Mouse (Mus musculus): ENCODE data around the gene Kcnh2.

Gene Kcnh2

DNA sequence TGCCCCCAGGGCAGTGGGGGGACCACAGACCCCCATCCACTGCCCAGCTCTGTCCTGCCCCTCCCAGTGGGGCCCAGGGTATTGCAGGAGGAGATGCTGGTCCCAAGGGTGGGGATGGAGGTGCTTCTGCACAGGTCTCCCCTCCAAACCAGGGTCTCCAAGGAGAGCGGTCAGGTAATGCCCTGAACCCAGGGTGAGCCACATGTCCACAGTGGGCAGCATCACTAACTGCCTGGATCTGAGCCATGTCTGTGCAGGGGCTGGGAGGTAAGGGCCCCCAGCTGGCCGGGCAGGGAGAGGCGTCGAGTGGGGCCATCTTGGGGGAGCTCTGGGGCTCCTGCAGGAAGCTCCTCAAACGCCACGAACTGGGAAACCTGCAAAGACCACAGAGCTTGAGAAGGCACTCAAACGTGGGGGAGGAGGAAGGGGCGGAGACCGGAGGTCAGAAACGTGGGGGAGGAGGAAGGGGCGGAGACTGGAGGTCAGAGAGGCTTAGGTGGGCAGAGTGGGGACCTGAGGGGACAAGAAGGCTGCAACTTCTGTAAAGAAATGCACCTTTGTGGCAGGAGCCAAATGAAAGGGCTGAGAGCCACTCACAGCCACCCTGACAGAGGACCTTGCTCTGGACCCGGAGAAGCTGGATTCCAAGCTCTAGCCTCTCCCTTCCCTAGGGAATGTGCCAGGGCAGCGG lies 31.5 kb downstream of the Kcnh2 start:
- DNase-seq (ENCODE audit: low spot score), result no peak

DNA sequence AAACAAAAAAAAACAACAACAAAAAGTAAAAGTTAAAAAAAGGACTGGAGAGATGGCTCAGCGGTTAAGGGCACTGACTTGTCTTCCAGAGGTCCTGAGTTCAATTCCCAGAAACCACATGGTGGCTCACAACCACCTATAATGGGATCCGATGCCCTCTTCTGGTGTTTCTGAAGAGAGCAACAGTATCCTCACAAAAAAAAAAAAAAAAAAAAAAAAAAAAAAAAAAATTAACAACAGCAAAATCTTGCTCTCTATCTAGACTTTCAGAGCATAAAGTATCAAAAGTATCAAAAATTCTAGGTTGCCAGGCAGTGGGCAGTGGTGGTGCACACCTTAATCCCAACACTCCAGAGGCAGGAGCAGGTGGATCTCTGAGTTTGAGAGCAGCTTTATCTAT lies 42.2 kb downstream of the Kcnh2 start:
- DNase-seq (ENCODE audit: low spot score), result no peak

DNA sequence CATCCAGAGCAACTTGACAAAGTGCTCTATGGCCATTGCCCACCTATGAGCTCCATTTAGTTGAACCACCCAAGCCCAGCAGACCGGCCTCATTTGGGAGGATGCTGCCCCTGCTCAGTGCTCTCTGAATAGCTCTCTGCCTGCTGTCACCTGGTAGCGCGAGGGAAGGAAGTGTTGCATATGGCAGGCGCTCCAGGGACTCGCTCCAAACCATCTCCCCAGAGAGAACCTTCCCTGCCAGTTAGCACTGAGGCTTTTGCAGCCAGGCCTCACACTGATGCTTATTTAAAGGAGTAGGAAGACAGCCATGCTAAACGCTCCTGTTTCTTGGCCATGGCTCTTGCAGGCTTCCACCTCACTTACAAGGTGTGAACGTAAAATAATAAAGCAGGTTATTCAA lies 42.8 kb downstream of the Kcnh2 start:
- no peak for DNase-seq (ENCODE audit: low spot score)

DNA sequence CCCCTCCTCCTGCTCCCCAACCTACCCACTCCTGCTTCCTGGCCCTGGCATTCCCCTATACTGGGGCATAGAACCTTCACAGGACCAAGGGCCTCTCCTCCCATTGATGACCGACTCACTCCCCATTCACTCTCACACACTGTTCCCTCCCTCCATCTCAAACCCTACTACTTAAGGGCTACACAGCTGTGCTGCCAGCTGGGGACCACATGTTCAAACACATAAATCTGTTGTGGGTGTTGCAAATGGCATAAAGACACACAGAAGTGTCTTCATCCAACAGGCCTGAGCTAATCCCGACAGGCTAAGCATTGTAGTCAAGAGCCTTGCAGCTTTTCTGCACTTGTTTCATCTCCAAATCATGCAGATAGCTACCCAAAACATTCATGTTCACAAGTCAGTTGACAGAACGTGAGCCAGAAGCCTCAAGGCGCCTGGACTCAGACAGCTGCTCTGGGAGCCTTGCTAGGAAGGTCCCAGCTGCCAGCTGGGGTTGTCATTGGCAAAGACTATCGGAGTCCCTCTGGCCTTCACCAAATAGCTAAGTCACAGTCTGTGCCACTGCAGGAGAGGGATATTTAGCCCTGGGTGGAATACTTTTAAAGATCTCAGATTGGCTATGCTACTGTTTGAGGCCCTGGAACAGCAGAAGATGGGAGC lies 44.2 kb downstream of the Kcnh2 start:
- DNase-seq (ENCODE audit: low spot score), result no peak

DNA sequence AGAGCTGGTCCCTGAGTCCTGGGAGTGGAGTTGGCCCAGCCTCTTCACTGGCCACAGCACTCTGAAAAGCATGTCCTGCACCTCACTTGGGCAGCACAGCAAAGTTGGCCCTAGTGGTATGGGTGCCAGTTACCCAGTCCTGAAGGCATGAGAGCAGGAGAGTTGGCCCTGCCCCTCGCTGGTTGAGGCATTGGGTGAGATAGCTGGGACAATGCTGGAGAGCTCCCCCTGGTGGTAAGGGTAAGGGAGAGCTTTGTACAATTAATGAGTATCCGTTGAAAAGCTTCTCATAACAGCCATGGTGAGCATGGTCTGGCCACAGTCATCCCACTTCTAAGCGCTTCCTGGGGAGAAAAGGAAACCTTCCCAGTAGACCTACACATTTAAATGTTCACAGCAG lies 48.2 kb downstream of the Kcnh2 start:
- peak; percentile 30 for DNase-seq (ENCODE audit: low spot score)

DNA sequence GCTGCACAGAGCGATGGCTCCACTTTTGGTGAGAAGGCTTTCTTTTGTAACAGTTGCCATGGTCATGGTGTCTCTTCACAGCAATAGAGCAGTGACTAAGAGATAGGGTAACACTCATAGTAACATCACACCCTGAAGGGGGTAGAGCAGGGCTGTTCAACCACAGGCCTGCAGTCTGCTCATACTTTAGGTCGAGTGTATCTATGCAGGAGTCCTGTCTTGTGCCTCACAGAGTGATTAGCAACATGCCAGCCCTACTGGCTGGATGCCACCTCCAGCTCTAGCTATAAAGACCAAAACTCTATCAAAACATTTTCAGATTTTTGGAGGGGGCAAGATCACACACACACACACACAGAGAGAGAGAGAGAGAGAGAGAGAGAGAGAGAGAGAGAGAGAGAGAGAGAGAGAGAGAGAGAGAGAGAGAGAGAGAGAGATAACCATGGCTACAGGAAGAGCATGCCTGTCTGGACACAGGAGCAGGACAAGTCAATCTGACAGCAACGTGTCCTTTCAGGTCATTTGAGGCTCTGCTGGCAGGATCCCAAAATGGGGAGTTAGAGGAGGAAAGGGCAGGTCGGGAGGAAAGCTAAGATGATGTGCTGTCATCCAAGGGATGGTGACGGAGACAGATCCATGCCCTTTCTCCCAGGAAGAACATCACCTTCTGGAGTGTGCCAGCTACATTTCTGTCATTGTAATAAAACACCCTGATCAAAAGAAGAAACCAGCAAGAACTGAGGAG lies 51.4 kb downstream of the Kcnh2 start:
- DNase-seq (ENCODE audit: low spot score), result no peak

DNA sequence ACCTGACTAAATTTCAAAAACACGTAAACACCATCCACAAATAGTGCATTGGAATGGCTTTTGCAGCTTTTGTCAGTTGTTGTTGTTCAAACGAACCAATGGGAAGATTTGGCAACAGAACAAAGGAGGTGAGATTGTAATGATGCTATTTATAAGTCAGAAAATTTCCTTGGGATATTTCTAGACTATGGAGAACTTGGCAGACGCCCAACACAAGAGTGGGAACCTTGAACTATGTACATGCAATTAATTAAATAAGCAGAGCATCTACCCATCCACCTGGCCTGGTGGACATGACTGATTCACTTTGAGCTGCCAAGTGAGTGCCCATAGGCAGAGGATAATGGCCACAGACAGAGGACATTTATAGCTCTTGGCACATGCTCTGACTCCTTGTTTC lies 59.5 kb downstream of the Kcnh2 start:
- no peak for DNase-seq (ENCODE audit: low spot score)

DNA sequence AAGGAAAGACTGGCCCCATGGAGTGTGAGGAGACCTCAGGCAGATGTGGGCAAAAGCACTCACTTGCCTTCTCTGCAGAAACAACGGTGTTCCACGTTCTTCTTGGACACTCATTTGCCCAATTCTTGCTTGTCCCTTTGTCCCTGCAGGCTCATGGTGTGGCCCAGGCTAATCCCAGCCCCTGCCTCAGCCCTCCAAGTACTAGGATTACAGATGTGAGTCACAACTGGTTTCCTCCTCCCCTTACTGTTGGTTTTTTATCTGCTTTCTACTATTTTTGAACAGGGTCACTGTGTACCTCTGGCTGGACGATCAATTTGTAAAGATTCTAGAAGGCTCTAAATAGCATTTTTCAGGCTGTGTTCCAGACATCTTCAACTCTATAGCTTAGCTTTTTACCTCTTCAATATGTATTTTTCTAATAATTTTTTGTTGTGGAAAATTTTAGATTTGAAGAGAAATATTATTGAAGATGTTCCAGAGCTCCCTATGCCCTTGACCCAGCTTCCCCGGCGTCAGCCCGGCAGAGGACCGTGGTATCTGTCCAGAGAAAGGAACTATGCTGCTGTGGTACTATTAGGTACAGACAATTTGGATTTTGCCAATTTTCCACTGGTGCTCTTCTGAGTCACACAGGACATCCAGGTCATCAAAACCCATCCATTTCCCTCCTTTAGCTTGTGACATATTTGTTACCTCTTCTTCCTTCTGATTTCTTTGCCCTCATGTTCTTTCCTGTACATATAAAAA lies 65.0 kb downstream of the Kcnh2 start:
- DNase-seq (ENCODE audit: low spot score), result no peak

DNA sequence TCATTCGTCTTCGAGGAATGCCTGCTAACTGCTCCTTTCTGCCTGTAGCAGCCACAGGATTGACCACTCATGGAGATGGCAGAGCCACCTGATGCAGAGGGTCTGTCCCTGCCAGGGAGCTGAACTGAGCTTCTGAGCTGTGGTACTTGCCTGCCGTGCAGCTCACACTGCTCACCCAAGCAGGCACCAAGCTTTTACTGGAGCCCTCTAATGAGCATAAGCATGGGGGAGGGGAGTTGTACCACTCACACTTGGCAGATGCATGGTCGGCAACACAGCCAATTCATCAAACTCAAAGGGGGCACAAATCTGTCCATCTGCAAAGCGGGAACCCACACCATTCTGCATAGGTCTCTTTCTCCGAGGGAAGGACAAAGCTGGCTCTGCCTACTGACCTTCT lies 67.3 kb downstream of the Kcnh2 start:
- no peak for DNase-seq (ENCODE audit: low spot score)

DNA sequence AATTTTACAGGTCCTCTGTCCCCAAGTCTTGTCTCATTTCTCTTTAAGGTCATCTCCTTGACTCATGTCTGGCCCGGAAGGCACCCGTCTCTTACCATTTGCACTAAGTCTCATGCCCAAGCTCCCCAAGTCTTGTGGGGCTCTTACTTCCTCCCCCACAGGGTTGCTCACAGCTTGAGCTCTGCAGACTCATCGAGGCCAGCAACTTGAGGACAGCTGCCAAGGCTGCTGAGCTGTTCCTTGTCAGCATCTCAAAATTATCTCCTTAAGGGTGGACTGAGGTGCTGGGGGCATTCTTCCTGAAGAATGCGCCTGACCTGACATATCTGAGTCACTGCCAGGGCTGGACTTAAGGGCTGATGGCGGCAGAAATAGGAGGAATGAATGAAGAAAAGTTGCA lies 68.2 kb downstream of the Kcnh2 start:
- no peak for DNase-seq (ENCODE audit: low spot score)

DNA sequence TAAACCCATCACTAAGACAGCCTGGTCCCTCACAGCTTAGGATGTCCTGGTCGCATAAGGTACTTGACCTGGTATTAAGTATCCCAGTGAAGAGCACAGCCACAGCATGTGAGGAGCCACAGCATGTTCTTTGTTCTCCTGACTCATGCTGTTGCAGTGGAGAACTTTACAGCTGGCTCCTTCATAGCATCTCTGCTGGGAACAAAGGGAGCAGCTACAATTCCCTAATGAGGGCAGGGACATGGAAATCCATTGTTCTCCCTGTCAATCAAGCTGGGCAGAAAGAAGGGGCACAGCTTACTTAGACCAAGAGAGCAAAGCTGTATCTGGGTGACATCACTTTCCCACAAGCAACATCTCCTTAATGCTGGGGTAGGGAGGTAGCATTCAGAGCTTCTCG lies 70.9 kb downstream of the Kcnh2 start:
- no peak for DNase-seq (ENCODE audit: low spot score)

DNA sequence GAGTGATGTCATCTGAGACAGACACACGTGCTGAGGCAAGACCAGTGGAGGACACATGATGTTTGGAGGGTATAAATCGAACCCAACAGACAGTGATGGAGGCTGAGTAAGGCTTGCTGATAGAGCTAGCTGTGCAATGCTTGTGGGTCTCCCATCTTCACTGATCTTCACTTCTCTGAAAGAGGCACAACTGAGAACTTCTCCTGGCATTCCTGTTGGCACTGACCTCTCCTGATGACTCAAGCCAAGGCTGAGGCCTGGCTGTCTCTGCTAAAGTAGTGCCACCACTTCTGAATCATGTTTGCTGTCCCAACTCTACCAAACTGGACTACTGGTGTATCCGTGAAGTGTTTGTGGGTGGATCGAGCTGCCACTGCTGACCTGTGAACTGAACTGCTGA lies 71.9 kb downstream of the Kcnh2 start:
- no peak for DNase-seq (ENCODE audit: low spot score)

DNA sequence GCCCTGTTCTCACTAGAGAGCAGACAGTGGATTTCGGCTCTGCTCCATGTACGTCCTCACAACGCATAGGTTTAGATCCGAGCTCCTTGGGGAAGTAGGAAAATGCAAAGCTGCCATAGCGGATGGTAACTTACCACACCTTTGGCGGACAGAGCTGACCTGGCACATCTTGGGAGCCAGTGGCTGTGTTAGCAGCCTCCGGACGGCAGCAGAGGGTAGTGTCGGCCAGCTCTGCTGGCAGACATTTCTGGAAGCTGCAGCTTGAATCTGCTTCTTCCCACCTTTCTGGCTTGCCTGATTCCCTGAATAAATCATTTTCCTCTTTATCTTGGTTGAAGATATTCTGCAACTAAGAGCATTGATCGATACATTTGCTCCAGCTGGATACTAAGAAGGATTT lies 73.2 kb downstream of the Kcnh2 start:
- DNase-seq (ENCODE audit: low spot score), result no peak

DNA sequence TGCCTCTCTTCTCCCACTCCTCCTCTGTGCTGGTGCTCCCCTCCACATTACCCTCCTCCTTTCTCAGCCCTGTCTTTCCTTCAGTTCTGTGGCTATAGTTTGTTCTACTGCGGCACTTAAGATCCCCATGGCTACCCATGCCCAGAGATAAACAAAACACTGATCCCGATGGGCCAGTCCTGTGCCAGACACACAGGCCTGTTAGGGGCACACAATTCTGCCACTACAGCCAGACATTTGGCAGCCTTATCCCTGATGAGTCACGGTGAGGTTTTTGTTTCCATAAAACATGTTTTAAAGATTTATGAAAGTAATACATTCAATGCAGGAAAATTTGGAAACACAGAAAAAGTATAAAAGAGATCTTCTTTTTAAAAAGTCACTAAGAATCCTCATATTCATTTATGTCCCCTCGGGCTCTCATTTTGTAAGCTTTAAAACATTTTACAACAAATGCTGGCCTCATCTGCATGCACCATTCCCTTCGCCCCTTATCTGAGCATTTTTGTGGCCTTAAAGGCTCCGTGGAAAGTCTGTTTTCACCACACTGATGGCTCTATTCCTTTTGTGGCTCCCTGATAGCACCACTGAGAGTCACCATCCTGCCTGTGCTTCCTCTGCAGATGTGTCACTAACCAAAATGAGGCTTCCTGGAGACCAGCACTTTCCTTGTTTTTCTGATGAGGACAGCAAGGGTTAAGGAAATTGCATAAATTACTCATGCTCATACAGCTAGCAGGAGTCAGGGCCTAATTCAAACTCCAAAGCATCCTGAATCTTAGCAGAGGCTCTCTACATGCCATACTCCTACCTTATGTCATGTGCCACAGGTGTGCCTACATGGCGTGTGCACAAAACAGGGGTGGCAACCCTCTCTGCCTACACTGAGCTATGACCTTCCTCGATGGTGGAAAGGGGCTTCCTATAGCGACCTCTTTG lies 77.5 kb downstream of the Kcnh2 start:
- DNase-seq (ENCODE audit: low spot score), result no peak

DNA sequence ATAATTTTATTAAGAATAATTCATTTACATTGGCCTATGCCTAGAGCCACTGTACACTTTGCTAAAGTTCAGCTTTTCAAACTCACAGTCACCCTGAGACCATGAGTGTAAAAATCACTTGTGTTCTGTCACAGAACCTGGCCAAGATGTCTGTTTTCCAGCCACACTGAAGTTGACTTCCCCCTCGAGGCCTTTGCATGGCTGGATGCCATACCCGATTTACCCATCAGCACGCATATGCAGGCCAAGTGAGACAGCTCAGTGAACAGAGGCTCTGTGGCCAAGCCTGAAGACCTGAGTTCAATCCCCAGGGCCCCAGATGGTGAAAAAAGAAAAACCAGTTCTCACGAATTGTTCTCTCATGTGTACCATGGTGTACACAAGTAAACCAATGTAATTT lies 80.5 kb downstream of the Kcnh2 start:
- DNase-seq (ENCODE audit: low spot score), result no peak
